Comparison of ENCODE assay signal across 8 mouse cellular contexts in genomic region chr9:106172527-106172926, GRCm38 (mm10). TPM values are rescaled to one million over a fixed set of nuclear protein-coding genes. Genes with fewer than 3 reads are reported as not detected.
A peak's percentile ranks its signal among the peaks of the same experiment; 100 is the strongest.
DNase-seq lines count a peak whose midpoint lies in the region; ATAC-seq lines count a peak whose summit lies in the region.

No protein-coding gene starts in this region.

- H3K27ac ChIP-seq in lung, embryonic 16.5 days (ENCODE audit: low read length), result no peak overlapping the region
- no peak overlapping the region for H3K27ac ChIP-seq in forebrain, embryonic 10.5 days
- no peak overlapping the region for H3K27ac ChIP-seq in limb, embryonic 12.5 days
- no peak overlapping the region for H3K27ac ChIP-seq in stomach, embryonic 14.5 days (ENCODE audit: low read length)

- DNase-seq in lung, postnatal 4 days, result no peak
- DNase-seq in forebrain, embryonic 10.5 days (ENCODE audit: extremely low spot score, low spot score), result no peak
- DNase-seq in layer of hippocampus, adult 18-20 months (ENCODE audit: low spot score in 2 of 2), result no peak
- DNase-seq in cerebellum, adult 18-20 months, result no peak
- no peak for DNase-seq in adrenal gland, adult 18-20 months (ENCODE audit: low spot score in 2 of 2)

- H3K4me3 ChIP-seq in lung, embryonic 16.5 days (ENCODE audit: low read length), result peak overlapping the region; percentile 78
- H3K4me3 ChIP-seq in forebrain, embryonic 10.5 days, result peak overlapping the region; percentile 94
- peak overlapping the region; percentile 85 for H3K4me3 ChIP-seq in limb, embryonic 12.5 days (replicated peaks)
- H3K4me3 ChIP-seq in stomach, embryonic 14.5 days (ENCODE audit: low read depth, low read length), result peak overlapping the region; percentile 97

- peak overlapping the region; percentile 92 for H3K9ac ChIP-seq in lung, embryonic 16.5 days (ENCODE audit: low read length)
- no peak overlapping the region for H3K9ac ChIP-seq in limb, embryonic 12.5 days (replicated peaks)
- peak overlapping the region; percentile 26; the same call in 1 of the 2 replicates for H3K9ac ChIP-seq in stomach, embryonic 14.5 days (replicated peaks; ENCODE audit: low read depth, low read length)

- WGBS in lung, embryonic 16.5 days, result 0% methylated on average over 3 of the region's 3 CpGs
- WGBS in forebrain, embryonic 10.5 days, result 73% methylated on average over 3 of the region's 3 CpGs
- WGBS in limb, embryonic 12.5 days, result 42% methylated on average over 3 of the region's 3 CpGs
- 0% methylated on average over 3 of the region's 3 CpGs for WGBS in stomach, embryonic 14.5 days

- peak overlapping the region; percentile 67 for H3K4me2 ChIP-seq in lung, embryonic 16.5 days (ENCODE audit: low read depth, low read length)
- H3K4me2 ChIP-seq in limb, embryonic 12.5 days, result peak overlapping the region; percentile 80
- H3K4me2 ChIP-seq in stomach, embryonic 14.5 days (replicated peaks; ENCODE audit: low read depth, low read length), result peak overlapping the region; percentile 58

- H3K4me1 ChIP-seq in lung, embryonic 16.5 days (replicated peaks; ENCODE audit: control insufficient read depth, insufficient read depth, low read length), result peaks cover 26% of the 10 kb centered on the region
- peaks cover 41% of the 10 kb centered on the region for H3K4me1 ChIP-seq in forebrain, embryonic 10.5 days
- H3K4me1 ChIP-seq in limb, embryonic 12.5 days (replicated peaks), result peaks cover 49% of the 10 kb centered on the region
- peaks cover 15% of the 10 kb centered on the region; the same call in 1 of the 2 replicates for H3K4me1 ChIP-seq in stomach, embryonic 14.5 days (ENCODE audit: control insufficient read depth, insufficient read depth, low read length)

- no peaks in the 10 kb centered on the region for H3K27me3 ChIP-seq in lung, embryonic 16.5 days (ENCODE audit: control insufficient read depth, insufficient read depth, low read depth, low read length)
- peaks cover 9% of the 10 kb centered on the region for H3K27me3 ChIP-seq in forebrain, embryonic 10.5 days (ENCODE audit: poor library complexity, severe bottlenecking)
- no peaks in the 10 kb centered on the region for H3K27me3 ChIP-seq in limb, embryonic 12.5 days
- H3K27me3 ChIP-seq in stomach, embryonic 14.5 days (ENCODE audit: control insufficient read depth, insufficient read depth, low read length), result no peaks in the 10 kb centered on the region

- peaks cover 8% of the 10 kb centered on the region for H3K36me3 ChIP-seq in lung, embryonic 16.5 days (ENCODE audit: control insufficient read depth, insufficient read depth, low read length)
- peaks cover 42% of the 10 kb centered on the region for H3K36me3 ChIP-seq in forebrain, embryonic 10.5 days (replicated peaks)
- H3K36me3 ChIP-seq in limb, embryonic 12.5 days, result peaks cover 14% of the 10 kb centered on the region
- peaks cover 7% of the 10 kb centered on the region for H3K36me3 ChIP-seq in stomach, embryonic 14.5 days (ENCODE audit: control insufficient read depth, insufficient read depth, low read length)

- ATAC-seq in lung, embryonic 16.5 days (ENCODE audit: low read depth), result no peak
- ATAC-seq in limb, embryonic 12.5 days (ENCODE audit: insufficient number of reproducible peaks, insufficient read depth, low FRiP score, low TSS enrichment, low read depth), result no peak
- ATAC-seq in stomach, embryonic 14.5 days (ENCODE audit: insufficient number of reproducible peaks, insufficient read depth, low FRiP score, low read depth), result no peak

- H3K9me3 ChIP-seq in lung, embryonic 16.5 days (ENCODE audit: control insufficient read depth, low read length), result no peaks in the 10 kb centered on the region
- no peaks in the 10 kb centered on the region for H3K9me3 ChIP-seq in forebrain, embryonic 10.5 days
- no peaks in the 10 kb centered on the region for H3K9me3 ChIP-seq in limb, embryonic 12.5 days
- no peaks in the 10 kb centered on the region for H3K9me3 ChIP-seq in stomach, embryonic 14.5 days (ENCODE audit: control insufficient read depth, low read depth, low read length)

RNA-seq across cellular contexts. Expression of gene Wdr82, which starts 1.8 kb away (rescaled TPM):
- 16.3 and 17.5 TPM in 2 replicates for polyA plus RNA-seq in lung, embryonic 16.5 days (2015; fragmentation: Nextera tagmentation; extraction: Ambion mirVana)
- polyA plus RNA-seq in forebrain, embryonic 10.5 days (2016; fragmentation: Nextera tagmentation; extraction: Ambion mirVana), result 28.3 and 30.2 TPM in 2 replicates
- 30.1 and 31.3 TPM in 2 replicates for polyA plus RNA-seq in limb, embryonic 12.5 days (2016; fragmentation: Nextera tagmentation; extraction: Ambion mirVana)
- polyA plus RNA-seq in stomach, embryonic 14.5 days (2014; fragmentation: Nextera tagmentation; extraction: Ambion mirVana), result 29.0 and 31.3 TPM in 2 replicates
- 100 to 1,000 TPM; 130 to 137 TPM for total RNA-seq in layer of hippocampus, adult 18-20 months (2021)
- total RNA-seq in adrenal gland, adult 18-20 months (2021), result 10 to 100 TPM; 73.7 to 81.6 TPM

RNA-seq across cellular contexts. Expression of gene Glyctk, which starts 14.6 kb away (rescaled TPM):
- polyA plus RNA-seq in lung, embryonic 16.5 days (2015; fragmentation: Nextera tagmentation; extraction: Ambion mirVana), result 1.4 and 1.9 TPM in 2 replicates
- polyA plus RNA-seq in forebrain, embryonic 10.5 days (2016; fragmentation: Nextera tagmentation; extraction: Ambion mirVana), result 6.8 and 8.0 TPM in 2 replicates
- polyA plus RNA-seq in limb, embryonic 12.5 days (2016; fragmentation: Nextera tagmentation; extraction: Ambion mirVana), result 2.8 and 3.1 TPM in 2 replicates
- polyA plus RNA-seq in stomach, embryonic 14.5 days (2014; fragmentation: Nextera tagmentation; extraction: Ambion mirVana), result 1.2 and 1.5 TPM in 2 replicates
- total RNA-seq in layer of hippocampus, adult 18-20 months (2021), result 1 to 10 TPM; 4.2 to 4.8 TPM
- total RNA-seq in adrenal gland, adult 18-20 months (2021), result 1 to 10 TPM; 1.9 to 2.7 TPM

RNA-seq across cellular contexts. Expression of gene Ppm1m, which starts 27.0 kb away (rescaled TPM):
- polyA plus RNA-seq in lung, embryonic 16.5 days (2015; fragmentation: Nextera tagmentation; extraction: Ambion mirVana), result 53.1 and 56.7 TPM in 2 replicates
- polyA plus RNA-seq in forebrain, embryonic 10.5 days (2016; fragmentation: Nextera tagmentation; extraction: Ambion mirVana), result 42.0 and 50.7 TPM in 2 replicates
- 60.4 and 60.7 TPM in 2 replicates for polyA plus RNA-seq in limb, embryonic 12.5 days (2016; fragmentation: Nextera tagmentation; extraction: Ambion mirVana)
- polyA plus RNA-seq in stomach, embryonic 14.5 days (2014; fragmentation: Nextera tagmentation; extraction: Ambion mirVana), result 35.6 and 38.3 TPM in 2 replicates
- total RNA-seq in layer of hippocampus, adult 18-20 months (2021), result 10 to 100 TPM; 18.9 to 19.2 TPM
- 100 to 1,000 TPM; 105 to 110 TPM for total RNA-seq in adrenal gland, adult 18-20 months (2021)

RNA-seq across cellular contexts. Expression of gene Twf2, which starts 30.4 kb away (rescaled TPM):
- polyA plus RNA-seq in lung, embryonic 16.5 days (2015; fragmentation: Nextera tagmentation; extraction: Ambion mirVana), result 69.8 and 69.9 TPM in 2 replicates
- 70.9 and 71.8 TPM in 2 replicates for polyA plus RNA-seq in forebrain, embryonic 10.5 days (2016; fragmentation: Nextera tagmentation; extraction: Ambion mirVana)
- polyA plus RNA-seq in limb, embryonic 12.5 days (2016; fragmentation: Nextera tagmentation; extraction: Ambion mirVana), result 62.1 and 69.8 TPM in 2 replicates
- polyA plus RNA-seq in stomach, embryonic 14.5 days (2014; fragmentation: Nextera tagmentation; extraction: Ambion mirVana), result 67.7 and 69.3 TPM in 2 replicates
- total RNA-seq in layer of hippocampus, adult 18-20 months (2021), result 10 to 100 TPM; 58.4 to 60.6 TPM
- 10 to 100 TPM; 41.1 to 78.7 TPM for total RNA-seq in adrenal gland, adult 18-20 months (2021)

RNA-seq across cellular contexts. Expression of gene Tlr9, which starts 49.9 kb away (rescaled TPM):
- polyA plus RNA-seq in lung, embryonic 16.5 days (2015; fragmentation: Nextera tagmentation; extraction: Ambion mirVana), result 0.11 TPM in 1 of 2 replicates, not detected in the other
- polyA plus RNA-seq in forebrain, embryonic 10.5 days (2016; fragmentation: Nextera tagmentation; extraction: Ambion mirVana), result 0.04 TPM in 1 of 2 replicates, not detected in the other
- polyA plus RNA-seq in limb, embryonic 12.5 days (2016; fragmentation: Nextera tagmentation; extraction: Ambion mirVana), result not detected in 2 replicates
- polyA plus RNA-seq in stomach, embryonic 14.5 days (2014; fragmentation: Nextera tagmentation; extraction: Ambion mirVana), result 0.13 TPM in 1 of 2 replicates, not detected in the other
- 1 to 10 TPM; 1.0 to 1.5 TPM for total RNA-seq in layer of hippocampus, adult 18-20 months (2021)
- under 1 TPM; 0.63 to 0.83 TPM for total RNA-seq in adrenal gland, adult 18-20 months (2021)
